Mouse (Mus musculus): ENCODE data around the gene Azin2.

Gene Azin2

DNA sequence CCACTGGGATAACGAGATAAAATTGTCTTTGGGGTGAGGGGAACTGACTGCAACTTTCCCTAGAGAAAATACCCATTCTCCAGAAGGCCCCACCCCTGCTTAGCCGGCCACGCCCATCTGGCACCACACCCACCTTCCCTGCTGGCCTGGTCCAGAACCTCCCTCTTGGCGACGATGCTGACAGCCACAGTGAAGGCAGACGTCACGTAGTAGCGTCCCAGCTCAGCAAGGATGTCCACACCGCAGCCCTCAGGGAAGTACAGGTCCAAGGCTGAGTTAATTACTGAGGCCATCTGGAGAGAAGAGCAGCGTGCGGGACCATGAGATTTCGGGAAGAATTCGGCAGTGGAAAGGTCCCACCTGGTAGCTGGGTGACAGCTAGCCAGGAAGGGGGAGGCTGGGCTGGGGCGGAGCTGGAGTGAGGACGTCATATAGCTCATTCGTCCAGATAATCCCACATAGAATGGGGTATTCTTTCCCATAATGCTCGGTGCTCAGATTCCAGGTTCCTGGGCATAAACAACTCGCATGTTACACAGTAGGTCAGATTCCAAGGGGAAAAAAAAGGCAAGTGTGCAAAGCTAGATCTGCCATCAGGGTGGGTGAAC lies 14.8 kb downstream of the Azin2 start:
- in situ Hi-C loops (cut with MboI; ENCODE audit: low sequenced_read_pairs), result no loop called here

DNA sequence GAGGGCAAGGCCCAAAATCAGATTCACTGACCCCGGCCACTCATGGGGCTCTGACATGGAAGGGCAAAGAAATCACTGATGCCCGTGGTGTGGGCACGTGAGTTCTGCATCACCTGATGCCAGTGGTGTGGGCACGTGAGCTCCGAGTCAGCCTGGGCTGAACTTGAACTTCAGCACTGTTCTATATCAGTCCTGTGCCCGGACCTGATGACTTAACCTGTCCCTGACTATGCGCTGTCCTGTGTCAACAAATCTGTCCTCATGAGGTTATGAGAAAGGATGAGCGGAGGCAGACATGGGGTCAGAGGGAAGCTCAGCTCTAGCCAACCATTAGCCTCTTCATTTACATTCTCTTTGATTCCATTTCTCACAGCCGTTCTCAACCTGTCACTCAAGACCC lies 15.5 kb downstream of the Azin2 start:
- in situ Hi-C loops (cut with MboI; ENCODE audit: low sequenced_read_pairs), result no loop called here

DNA sequence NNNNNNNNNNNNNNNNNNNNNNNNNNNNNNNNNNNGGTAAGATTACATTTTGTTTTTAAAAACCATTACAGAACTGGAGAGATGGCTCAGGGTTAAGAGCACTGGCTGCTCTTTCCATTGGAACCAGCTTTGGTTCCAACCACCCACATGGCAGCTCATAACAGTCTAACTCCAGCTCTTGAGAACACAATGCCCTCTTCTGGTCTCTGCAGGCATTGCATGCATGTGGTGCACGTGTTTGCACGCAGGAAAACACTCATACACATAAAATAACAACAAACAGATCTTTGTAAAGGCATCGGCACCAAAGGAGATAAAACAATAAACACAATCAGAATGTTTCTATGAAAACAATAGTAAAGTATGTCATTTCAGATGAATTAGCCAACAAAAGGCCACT lies 19.9 kb downstream of the Azin2 start:
- in situ Hi-C loops (cut with MboI; ENCODE audit: low sequenced_read_pairs), result no loop called here

DNA sequence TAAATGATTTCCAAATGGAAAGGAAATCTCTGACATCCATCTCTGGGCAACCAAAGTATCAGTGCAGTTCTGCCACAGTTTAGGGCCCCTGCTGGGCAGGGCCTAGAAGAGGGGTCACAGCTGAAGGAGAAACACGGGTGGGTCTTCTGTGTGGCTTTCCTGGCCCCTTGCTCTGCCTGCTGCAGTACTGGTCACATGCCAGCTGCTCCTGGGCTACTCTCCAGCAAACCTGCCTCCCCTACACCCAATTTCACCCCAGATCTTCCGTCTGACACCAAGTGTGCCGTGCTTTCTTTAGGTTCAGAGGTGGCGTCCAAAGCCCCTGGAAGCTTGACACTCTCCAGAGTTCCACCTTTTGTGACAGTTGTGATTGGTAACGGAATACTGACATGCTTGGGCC lies 26.6 kb downstream of the Azin2 start:
- in situ Hi-C loops (cut with MboI; ENCODE audit: low sequenced_read_pairs), result no loop called here

DNA sequence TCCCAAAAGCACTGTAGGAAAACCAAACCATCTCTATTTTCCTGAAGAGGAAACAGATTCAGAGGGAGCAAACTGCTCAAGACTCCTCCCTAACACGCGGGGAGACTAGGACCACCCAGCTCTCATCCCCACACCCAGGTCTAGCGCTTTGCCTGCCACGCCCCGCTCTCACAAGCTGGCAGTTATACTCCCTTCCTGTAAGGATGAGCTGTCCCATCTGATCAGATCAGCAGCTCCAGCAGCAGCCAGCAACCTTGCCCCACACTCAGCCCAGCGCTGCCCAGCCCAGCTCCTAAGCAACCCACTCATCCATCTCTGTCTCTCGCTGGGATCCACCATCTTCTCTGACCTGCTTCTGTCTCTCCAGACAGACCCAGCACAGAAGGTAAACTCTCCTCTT lies 29.5 kb downstream of the Azin2 start:
- in situ Hi-C loops (cut with MboI; ENCODE audit: low sequenced_read_pairs), result no loop called here

DNA sequence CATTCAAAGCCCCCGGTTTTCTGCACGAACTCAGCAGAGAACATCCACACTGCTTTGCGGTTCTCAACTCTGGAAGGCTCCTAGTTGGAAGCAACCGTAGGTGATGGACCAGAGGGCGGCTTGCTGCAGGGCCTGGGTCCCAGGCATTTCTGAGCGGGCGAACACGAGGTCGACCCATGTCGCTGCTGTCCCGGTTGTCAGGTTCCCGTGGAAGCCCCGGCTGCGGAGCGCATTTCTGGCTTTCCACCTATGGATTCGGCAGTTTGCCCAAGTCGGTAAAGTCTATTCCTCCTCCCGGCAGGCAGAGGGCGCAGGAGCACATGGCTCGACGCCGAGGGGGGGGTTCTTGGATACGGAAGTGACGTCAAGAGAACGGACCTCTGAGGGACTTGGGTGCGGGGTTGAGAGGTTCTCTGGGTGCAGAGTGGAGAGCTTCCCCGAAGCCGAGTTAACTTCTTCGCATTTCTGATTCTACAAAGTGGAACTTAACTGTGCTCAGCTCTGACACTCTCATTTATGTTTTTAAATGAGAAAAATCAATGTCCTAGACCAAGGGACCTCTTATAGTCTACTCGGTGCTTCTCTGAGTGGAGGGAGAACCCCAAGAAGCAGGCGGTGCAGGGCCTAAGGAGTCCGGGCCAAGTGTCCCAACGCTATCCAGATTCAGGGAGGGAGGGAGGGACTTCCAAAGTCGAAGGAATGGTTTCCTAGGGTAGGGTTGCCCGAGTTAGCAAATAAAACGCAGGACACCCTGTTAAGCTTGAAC lies 37.2 kb downstream of the Azin2 start:
- in situ Hi-C loops (cut with MboI; ENCODE audit: low sequenced_read_pairs), result no loop called here

DNA sequence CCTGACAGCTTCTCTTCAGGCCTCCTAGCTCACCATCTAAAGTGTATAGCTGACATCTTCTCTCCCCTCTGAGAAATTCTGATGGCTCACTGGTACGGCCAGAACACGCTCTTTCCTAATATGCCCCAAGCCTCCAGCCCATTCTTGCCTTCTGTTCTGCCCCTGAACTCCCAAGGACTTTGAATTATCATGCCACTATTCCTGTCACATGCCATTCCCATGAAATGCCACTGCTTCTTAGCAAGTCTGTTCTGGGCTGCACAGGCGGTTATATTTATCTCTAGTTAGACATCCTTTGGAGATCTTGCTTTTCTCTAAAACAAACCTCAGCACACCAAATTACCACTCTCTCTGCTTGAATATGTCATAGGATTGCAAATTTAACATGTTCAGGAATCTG lies 38.6 kb downstream of the Azin2 start:
- in situ Hi-C loops (cut with MboI; ENCODE audit: low sequenced_read_pairs), result no loop called here

DNA sequence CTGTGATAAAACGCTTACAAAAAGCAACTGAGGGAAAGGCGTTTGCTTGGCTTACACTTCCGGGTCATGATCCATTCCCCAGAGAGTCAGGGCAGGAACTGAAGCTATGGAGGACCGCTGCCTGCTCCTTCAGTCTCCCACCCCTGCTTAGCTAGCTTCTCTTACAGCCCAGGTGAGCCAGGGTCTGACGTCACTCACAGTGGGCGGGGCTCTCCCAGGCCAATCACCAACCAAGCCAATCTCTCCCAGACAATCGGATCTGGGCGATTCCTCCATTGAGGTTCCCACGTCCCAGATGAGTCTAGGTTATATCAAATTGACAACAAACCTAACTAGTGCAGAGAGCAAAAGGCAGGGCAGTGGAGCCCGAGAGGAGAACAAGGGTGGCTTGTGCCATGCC lies 43.1 kb downstream of the Azin2 start:
- in situ Hi-C loops (cut with MboI; ENCODE audit: low sequenced_read_pairs), result no loop called here

DNA sequence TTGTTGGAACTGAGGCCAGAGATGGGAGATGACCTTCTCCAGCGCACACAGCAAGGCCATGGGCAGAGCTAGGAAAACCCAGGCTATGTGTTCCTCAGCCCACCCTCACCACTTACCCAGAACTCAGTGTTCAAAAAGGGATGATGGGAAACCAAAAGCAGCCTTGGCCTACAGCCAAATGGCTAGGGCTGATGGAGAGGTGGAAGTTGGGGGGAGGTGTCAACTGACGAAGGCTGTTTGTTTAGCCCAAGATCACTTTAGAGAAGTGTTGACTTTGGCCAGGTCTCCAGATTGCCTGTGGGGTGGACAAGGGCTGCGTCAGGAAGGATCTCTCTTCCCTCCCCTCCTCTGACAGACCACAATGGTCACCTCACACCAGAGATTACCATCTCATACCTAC lies 44.1 kb downstream of the Azin2 start:
- in situ Hi-C loops (cut with MboI; ENCODE audit: low sequenced_read_pairs), result no loop called here

DNA sequence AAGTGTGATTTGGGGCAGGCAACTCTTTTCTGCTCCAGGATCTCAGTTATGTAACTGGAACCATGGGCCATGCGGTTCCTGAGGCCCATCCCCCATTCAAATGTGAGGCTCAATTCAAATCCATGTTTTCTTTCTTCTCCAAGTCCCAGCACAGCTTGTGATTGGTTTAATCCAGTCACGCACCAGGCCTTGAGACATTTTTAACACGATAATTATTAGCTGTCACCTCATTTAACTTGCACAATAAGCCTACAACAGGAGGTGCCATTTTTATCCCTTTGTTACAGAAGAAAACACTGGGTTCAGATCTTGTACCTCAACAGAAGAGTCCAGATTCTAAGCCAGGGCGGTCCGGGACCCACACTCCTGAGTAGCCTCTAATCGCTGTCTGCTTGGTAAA lies 44.5 kb downstream of the Azin2 start:
- in situ Hi-C loops (cut with MboI; ENCODE audit: low sequenced_read_pairs), result no loop called here

DNA sequence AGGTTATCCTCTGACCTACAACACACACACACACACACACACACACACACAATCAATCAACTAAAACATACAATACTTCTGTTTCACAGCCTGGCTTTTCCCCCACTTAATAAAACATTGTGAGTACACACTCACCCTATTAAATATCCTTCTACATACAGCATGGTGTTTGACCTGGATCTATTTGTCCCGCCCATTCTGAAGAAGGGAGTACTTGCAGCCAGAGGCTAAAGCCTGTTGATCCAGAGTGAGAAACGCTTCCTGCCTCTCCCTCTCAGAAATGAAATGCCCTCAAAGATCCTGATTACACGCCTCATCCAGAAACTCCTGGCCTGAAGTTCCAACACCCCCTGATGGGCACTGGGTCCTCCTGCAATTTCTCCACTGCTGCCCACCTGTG lies 45.1 kb downstream of the Azin2 start:
- in situ Hi-C loops (cut with MboI; ENCODE audit: low sequenced_read_pairs), result no loop called here

DNA sequence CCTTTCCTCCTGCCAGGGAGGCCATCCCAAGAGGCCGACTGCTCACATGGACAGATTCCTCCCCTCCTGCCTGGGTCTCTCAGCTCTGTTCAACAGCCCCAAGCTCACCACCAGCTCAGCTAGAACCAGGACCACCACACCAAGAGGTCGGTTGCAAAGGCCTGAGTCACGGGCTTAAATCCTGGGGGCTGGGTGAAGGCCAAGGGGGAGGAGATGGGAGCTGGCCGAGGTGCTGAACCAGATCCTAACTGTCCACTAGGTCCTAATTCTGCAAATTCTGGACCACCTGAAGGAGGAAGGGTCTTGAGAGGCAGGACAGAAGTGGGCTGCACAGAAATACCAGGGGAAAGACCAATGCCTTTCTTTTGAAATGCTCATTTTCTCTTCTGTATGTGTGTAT lies 48.4 kb downstream of the Azin2 start:
- in situ Hi-C loops (cut with MboI; ENCODE audit: low sequenced_read_pairs), result no loop called here

DNA sequence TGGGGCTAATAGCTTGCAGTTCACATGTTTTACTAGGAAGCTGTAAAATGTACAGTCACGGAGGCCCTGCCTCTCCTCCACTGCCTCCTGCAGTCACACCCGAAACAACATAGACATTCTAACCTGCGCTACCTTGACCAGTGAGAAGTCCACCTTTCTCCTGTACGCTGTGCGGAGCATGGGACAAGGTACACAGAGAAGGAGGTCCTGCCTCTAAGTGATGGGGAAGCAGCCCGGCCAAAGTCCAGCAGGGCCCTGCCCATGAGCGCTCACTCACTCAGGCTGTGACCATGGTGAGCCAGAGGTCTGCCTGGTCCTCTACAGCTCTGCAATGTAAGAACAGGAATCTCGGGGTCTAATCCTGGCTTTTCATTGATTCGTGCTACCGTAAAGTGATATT lies 50.2 kb downstream of the Azin2 start:
- in situ Hi-C loops (cut with MboI; ENCODE audit: low sequenced_read_pairs), result no loop called here

DNA sequence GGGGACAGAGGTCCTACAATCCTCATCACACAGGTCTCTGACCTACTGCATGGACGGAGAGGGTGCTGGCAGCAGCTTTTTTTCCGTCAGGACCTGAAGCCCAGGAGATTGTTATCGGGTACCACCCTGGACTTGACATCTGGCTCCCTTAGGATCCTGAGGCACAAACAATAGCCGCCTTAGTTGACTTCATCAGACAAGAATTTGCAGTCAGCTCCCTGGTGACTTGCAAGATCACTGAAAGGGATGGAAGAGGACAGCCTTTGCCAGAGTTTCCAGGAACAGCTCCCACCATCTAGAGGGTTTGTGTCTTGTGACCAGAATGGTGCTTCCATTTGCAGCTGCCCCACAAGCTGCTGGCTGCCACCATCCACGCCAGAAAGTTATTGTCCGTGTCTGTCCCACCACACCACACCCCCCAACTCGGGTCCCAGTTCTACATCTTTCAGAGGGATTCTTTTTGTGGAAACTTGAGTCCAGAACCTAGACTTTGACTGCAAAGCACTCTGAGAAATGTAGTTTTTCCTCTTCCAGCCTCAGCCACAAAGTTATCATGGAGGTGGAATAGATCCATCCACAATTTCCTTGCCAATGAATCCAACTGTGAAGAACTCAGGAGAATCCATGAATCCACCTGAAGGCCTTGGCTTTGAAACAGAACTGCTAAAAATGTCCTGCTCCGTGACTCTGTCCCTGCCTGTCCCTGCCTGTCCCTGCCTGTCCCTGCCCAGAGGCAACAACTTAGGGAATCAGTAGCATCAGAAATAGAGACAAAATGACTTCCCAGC lies 51.8 kb downstream of the Azin2 start:
- in situ Hi-C loops (cut with MboI; ENCODE audit: low sequenced_read_pairs), result no loop called here

DNA sequence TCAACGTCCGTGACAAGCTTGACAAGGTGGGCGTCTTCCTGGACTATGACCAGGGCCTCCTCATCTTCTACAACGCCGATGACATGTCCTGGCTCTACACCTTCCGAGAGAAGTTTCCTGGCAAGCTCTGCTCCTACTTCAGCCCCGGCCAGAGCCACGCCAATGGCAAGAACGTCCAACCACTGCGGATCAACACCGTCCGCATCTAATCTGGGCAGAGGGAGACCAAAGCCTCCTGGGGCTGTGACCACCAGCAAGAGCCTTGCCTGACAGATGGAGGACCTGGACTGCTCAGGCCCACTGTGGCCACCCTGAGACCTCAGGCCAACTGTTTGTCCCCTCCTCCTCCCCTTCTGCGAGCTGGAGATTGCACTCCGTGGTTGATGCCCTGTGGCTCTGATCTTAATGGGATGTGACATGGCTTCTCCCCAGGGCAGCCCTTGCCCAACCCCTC lies 52.8 kb downstream of the Azin2 start:
- in situ Hi-C loops (cut with MboI; ENCODE audit: low sequenced_read_pairs), result no loop called here

DNA sequence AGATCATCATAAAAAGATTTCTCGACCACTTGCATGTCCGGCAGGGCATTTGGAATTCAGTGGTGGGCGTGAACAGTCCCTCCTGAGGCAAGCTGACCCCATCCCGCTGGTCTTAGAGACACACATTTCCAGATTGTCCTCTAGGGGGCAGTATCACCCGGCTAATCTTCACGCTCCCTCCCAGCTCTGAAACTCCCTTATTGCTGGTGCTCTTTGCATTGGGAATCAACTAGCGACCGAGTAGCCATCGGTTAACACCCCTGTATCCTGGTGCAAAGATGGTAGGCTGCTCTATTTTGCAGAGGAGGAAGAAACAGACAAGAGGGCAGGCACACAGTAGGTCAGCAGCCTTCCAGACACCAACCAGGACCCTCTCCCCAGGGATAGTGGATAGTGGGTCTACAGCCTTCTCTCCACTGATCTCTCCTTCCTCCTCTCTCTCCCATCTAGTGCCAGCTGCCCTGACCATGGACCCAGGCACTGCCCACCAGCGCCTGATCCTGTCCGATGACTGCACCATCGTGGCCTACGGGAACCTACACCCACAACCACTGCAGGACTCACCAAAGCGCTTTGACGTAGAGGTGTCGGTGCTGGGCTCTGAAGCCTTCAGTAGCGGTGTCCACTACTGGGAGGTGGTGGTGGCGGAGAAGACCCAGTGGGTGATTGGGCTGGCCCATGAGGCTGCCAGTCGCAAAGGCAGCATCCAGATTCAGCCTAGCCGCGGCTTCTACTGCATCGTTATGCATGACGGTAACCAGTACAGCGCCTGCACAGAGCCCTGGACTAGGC lies 53.5 kb downstream of the Azin2 start:
- in situ Hi-C loops (cut with MboI; ENCODE audit: low sequenced_read_pairs), result no loop called here

DNA sequence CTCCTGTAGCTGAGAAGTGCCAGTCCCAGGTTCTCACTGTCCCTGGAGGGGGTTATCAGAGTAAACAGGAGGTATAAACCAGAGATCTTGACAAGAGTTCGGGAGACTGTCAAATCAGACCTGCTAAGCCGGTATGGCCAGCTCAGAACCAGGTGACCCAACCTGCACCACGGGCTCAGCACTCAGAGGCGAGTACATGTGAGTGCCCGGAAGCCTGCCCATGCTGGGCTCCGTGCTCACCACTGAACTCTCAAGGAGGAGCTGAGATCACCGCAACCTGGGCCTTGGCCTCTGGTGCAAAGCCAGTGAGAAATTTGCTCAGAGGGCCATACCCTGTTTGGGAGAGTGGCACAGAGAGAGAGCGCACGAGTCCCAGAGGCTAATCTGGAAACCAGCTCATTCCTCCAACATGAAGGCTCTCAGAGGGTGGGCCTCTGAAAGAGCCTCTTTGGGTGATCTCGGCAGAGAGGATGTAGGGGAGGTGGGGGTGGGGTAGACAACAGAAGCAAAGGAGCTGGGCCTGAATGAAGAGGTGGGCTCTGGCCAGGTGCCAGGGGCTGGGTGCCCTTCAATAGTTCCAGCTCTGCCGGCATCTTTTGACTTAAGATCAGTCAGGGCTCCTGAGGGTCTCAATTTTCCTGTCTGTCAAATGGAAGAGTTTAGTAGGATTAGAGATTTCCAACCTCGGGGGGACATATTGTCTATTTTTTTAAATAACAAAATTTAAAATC lies 54.8 kb downstream of the Azin2 start:
- in situ Hi-C loops (cut with MboI; ENCODE audit: low sequenced_read_pairs), result no loop called here

DNA sequence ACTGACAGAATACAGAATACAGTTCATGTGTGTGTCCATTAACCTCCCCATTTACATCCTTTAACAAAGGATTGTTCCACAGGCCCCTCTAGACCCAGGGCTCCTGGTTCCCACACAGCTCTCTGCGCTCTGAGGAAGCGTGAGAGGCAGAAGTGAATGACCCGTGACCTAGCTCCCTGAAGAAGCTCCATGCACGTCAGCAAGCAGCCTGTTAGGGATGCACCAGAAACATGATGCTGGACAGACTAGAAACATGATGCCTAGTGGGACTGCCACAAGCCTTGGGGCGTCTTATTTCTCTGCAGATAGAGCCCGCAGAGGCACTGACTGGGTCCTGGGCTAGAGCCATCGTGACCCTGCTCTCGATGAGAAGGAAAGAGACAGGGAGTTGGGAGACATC lies 55.5 kb downstream of the Azin2 start:
- in situ Hi-C loops (cut with MboI; ENCODE audit: low sequenced_read_pairs), result no loop called here

DNA sequence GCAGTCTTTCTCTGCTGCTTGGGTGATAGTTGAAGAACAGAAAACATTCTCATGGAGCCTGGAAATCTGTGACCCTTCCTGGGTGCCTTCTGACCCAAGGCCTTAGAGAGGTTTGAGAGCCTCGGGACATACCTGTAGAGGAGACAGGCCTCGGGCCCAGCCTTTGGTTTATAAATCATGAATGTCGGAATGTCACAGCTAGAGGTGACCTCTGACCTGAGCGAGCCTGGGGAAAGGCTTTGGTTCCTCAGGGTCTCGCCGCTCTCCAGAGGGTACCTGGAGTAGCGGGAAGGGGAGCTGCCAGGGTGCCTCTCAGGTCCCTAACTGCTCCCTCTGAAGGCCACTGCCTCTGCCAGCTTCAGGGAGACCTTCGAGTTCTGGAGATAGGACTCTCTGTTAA lies 57.0 kb downstream of the Azin2 start:
- in situ Hi-C loops (cut with MboI; ENCODE audit: low sequenced_read_pairs), result no loop called here

DNA sequence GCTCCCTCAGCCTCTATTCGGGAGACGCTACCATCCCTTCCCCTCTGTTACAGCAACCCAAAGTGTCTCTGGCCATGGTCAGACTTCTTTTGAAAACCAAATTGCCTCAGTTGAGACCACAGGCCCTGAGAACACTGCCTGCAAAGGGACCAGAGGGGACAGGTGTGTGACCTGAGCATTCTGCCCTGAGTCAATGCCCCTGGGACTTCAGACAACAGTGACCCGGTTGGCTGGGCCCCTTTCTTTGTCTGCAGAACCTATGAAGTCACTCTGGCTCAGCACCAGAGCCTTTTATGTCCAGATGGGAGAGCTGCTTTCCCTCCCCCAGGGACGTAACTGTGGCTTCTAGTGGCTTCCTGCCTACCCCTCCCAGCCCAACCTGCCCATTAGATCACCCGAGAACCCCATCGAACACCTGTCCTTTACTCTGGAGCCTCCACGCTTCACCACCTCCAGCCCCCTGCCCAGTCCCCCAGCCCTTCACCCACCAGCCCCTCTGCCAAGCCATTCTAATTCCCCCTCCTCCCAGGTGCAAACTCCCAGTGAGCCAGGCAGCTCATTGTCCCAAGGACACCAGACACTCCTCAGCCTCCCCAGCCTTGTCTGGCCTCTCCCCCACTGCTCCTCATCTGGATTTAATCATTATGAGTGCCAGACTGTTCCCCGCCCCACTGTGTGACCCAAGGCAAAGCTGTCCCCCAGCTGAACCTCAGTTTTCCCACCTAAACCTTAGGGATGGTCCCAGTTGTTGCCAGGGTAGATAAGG lies 58.0 kb downstream of the Azin2 start:
- in situ Hi-C loops (cut with MboI; ENCODE audit: low sequenced_read_pairs), result no loop called here

All from CH12F3 (cell line).